Mouse (Mus musculus) olfactory bulb, adult 2 months (tissue): ENCODE measurements around the gene Wipf3. TPM values are rescaled to one million over a fixed set of nuclear protein-coding genes. Genes with fewer than 3 reads are reported as not detected.

Experiments
- H3K27ac ChIP-seq: fragments of 200-500 bp; 2 replicates; pipeline ENCODE4 v1.5.1; 2012; ENCODE audit warnings: low read depth, low read length; ENCODE audit not compliant: insufficient read depth
- H3K4me1 ChIP-seq: fragments of 200-500 bp; 2 replicates; pipeline ENCODE4 v1.6.1; 2012; ENCODE audit warnings: low read length; ENCODE audit not compliant: control insufficient read depth, insufficient read depth
- H3K4me3 ChIP-seq: fragments of 200-500 bp; 2 replicates; pipeline ENCODE4 v1.5.1; 2012; ENCODE audit warnings: mild to moderate bottlenecking, low read depth, low read length, moderate library complexity; ENCODE audit not compliant: insufficient read depth
- CTCF ChIP-seq: fragments of 200-500 bp; IDR thresholded peaks from 2 replicates; pipeline ENCODE4 v1.5.1; 2012; ENCODE audit warnings: low read depth, mild to moderate bottlenecking, low read length, moderate library complexity; ENCODE audit not compliant: insufficient read depth
- POLR2A ChIP-seq: fragments of 200-500 bp; IDR thresholded peaks from 2 replicates; pipeline ENCODE4 v1.6.1; 2012; ENCODE audit warnings: mild to moderate bottlenecking, low read depth, low read length, moderate library complexity; ENCODE audit not compliant: insufficient read depth
- WGBS: fragments of 180-500 bp; shearing (Covaris S2); methylation state at CpG from one replicate; pipeline ENCODE4 v1.1.7; 2018; 5-methylcytosine and 5-hydroxymethylcytosine counted together
- polyA plus RNA-seq: library from polyadenylated mRNA; stranded (reverse); fragments of >200 nt; gene quantifications from 2 replicates; pipeline ENCODE4 v1.2.4, GENCODE M21; 2012; ENCODE audit warnings: low replicate concordance; ENCODE audit not compliant: missing spikeins, insufficient read depth, insufficient read length

Wipf3 gene
- polyA plus RNA-seq, 1 experiment, result not detected

DNA sequence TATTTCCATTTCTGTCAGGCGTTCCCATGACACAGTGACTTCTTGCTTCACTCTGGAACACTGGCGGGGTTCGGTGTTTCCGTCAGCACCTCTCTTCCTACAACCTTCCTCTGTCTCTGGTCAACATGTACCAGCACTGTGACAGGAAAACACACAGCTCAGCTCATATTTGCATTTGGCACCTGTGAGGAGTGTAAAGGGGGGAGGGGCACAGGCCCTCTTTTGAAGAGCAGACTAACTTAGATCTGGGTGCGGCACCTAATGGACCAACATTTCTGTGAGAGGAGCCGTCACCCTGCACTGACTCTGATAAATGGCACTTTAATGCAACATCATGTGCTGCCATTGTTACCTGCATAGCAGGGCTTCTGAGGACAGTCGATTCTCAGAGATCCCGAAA, 4.2 kb upstream of the Wipf3 start:
- Histone ChIP-seq H3K27ac (no peak overlapping the region), H3K4me3 (no peak overlapping the region), H3K4me1 (peaks cover 4% of the 10 kb centered on the region; the same call in 1 of the 2 replicates)
- TF ChIP-seq CTCF, result no peak
- TF ChIP-seq POLR2A, result no peak
- 89% methylated on average over 8 of the region's 8 CpGs for WGBS

DNA sequence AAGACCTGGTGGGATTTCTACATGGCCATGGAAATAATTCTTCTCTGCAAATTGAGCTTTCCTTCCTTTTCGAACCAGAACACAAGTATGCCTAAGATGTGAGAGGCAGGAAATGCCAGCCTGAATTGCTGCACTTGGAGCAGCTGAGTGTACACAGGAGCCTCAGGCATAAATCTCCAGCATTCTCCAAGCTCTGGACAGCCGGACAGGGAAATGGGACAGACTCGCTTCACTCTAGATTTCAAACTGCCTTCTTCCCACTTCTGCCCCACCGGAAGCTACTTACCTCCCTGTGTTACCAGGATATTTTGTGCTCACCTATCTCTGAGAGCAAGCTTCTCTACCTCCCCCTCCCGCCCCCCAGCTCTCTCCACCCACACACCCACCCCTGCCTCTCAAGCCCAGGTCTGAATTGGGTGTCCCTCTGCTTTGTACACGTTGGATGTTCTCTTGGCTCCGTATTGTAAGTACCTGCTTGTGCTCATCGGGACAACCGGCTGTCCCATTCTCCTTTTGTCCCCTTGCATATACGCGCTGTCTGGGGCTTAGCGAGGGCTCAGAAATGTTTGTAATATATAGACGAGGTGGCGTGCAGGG, 455 bp upstream of the Wipf3 start:
- no peak for TF ChIP-seq POLR2A
- no peak for TF ChIP-seq CTCF
- H3K4me3 ChIP-seq, result peak overlapping the region; percentile 69
- peaks cover 6% of the 10 kb centered on the region for H3K4me1 ChIP-seq
- H3K27ac ChIP-seq, result peak overlapping the region; percentile 60; the same call in 1 of the 2 replicates
- WGBS, result 11% methylated on average over 14 of the region's 14 CpGs

DNA sequence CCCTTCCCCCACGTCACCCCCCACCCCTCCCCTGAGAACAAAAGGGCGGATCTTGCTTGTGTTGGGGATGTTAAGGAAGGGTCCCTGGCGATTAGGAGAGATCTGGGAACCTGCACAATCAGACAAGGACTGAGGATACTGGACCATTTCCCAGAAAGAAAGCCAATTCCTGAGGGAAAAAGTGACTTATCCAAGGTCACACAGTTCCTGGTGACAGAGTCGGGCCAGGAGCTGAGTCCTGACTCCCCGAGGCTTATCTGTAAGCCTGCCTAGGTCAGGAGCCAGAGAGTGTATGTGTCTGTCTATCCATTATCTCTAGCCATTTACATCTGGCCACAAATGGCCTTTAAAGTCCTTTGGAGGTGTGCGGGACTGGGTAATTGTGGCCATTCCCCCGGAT, 818 bp downstream of the Wipf3 start:
- H3K4me1 ChIP-seq, result peaks cover 13% of the 10 kb centered on the region
- H3K27ac ChIP-seq, result peak overlapping the region; percentile 60
- 35% methylated on average over 7 of the region's 7 CpGs for WGBS
- TF ChIP-seq POLR2A (no peak), CTCF (no peak)
- peak overlapping the region; percentile 69 for H3K4me3 ChIP-seq

DNA sequence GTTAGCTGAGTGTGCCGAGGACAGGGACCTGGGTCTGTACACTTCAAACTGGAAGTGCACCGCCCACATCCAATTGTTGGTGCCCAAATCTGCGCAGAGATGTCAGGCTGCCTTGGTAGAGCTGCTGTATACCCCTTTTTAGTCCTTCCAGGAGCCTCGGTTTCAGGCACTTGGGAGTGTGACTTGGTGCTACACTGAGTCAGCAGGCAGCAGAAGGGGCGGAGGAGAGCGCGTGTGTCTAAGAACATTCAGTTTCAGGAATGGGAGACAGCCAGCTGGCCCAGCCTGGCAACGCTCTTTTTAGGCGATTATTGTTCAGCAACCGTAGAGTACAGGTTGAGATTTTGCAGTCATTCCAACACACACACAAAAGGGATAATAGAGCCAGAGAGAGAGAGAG, 2.4 kb downstream of the Wipf3 start:
- Histone ChIP-seq H3K4me3 (peak overlapping the region; percentile 17), H3K27ac (peak overlapping the region; percentile 75), H3K4me1 (peaks cover 19% of the 10 kb centered on the region)
- WGBS, result 23% methylated on average over 10 of the region's 10 CpGs
- TF ChIP-seq CTCF, result no peak

DNA sequence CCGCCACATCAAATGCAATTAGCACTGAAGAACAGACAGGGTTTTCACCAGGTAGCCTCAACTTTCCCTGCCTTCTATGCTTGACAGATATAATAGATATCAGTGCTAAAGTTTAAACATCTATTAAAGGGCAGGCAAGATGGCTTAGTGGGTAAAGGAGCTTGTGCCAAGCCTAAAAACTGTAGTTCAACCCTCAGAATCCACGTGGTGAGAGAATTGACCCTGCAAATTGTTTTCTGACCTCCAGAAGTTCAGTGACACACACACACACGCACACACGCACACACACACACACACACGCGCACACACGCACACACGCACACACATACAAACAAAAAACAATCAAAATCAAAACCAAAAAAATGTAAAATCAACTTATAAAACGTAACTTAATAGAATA, 2.8 kb downstream of the Wipf3 start:
- TF ChIP-seq POLR2A (no peak), CTCF (no peak)
- Histone ChIP-seq H3K4me3 (no peak overlapping the region), H3K4me1 (peaks cover 23% of the 10 kb centered on the region), H3K27ac (peak overlapping the region; percentile 75)
- 77% methylated on average over 9 of the region's 9 CpGs for WGBS

DNA sequence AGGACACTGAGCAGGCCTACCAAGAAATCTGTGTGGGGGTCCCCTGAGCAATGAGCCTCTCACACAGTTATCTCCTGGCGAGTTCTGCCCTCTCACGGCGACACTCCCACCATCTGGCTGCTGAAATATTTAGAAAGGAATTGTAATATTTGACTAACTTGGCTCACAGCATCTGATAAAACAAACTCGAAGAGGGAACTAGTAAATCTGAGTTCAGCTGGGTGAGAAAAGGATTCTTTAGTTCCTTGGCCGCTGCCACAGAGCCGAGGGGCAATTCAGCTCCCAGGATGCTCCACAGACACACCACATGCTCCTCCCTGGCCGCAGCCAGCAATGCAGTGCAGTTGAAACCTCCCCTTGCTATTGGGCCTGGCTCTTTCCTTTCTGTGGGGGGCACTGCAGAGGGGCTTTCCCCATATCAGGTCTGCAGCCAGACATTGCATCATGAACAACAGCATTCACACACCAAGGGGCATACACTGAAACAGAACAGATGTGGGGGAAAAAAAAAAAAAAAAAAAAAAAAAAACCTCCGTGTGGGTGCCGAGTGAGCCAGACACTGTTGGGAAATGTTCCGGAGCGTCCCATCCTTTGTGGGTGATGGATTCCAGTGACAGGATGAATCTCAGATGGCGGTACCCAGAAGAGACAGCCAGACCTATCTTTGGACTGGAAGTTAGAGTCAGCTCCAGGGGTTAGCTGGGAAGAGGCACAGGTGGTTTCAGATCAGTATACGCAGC, 3.6 kb downstream of the Wipf3 start:
- peak overlapping the region; percentile 56 for H3K27ac ChIP-seq
- peak overlapping the region; percentile 35 for H3K4me3 ChIP-seq
- TF ChIP-seq POLR2A (no peak), CTCF (no peak)
- H3K4me1 ChIP-seq, result peaks cover 23% of the 10 kb centered on the region
- WGBS, result 44% methylated on average over 13 of the region's 13 CpGs

DNA sequence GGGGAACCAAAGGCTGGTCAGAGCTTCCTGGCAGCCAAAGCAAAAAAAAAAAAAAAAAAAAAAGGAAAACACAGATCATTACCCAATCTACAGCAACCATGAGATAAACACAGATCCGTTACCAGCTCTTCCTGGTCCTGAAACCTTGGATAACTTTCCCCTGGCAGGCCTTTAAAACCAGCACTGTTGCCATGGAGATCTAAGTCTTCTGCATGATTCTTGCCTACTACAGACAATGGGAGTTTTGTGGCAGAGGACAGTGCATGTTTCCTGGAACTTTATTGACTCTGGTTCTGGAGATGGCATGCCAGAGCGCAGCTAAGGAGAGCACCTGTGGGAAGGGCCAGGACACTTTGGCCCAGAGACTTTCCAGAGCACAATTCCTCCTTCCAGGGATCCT, 4.8 kb downstream of the Wipf3 start:
- Histone ChIP-seq H3K27ac (no peak overlapping the region), H3K4me1 (peaks cover 28% of the 10 kb centered on the region), H3K4me3 (no peak overlapping the region)
- WGBS, result 32% methylated on average over 2 of the region's 2 CpGs
- TF ChIP-seq POLR2A (no peak), CTCF (no peak)

DNA sequence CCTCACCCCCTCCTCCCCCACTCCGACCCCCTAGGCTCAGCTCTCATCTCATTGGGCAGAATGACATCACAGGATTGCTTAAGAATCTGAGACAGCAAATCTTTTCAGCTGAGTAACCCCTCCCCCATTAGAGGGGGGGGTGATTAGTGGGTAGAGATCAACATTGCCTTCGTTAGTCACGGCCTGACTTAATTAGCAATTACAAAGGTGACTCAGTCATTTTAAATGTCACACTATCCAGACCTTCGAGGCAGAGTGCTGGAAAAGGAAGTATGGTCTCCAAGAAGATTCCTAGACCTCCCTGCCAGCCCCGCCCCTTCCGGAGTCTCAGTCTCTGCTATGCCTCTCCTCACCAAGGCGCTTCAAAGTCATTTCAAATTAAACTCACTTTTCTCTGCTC, 6.3 kb downstream of the Wipf3 start:
- 23% methylated on average over 7 of the region's 7 CpGs for WGBS
- Histone ChIP-seq H3K4me1 (peaks cover 29% of the 10 kb centered on the region), H3K27ac (peak overlapping the region; percentile 49), H3K4me3 (no peak overlapping the region)
- TF ChIP-seq CTCF (no peak), POLR2A (no peak)

DNA sequence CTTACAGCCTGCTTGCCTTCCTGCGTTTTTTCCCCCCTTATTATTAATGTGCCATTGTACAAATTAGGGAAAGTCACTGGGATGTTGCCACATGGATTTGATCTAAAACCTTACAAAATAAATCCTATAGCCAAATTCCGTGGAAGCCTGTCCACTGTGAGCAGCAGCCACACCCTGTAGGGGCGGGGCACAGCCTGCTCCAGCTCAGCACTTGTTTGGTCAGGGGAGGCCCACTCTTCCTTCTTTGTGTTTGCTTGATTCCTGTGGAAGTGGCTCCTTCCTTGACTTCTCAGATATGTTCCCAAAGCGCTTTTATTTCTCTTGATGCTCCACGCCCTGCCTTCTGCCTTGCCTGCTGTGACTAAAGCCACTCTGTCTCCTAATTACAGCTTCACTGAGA, 6.9 kb downstream of the Wipf3 start:
- TF ChIP-seq CTCF (no peak), POLR2A (no peak)
- 54% methylated on average over 5 of the region's 5 CpGs for WGBS
- Histone ChIP-seq H3K27ac (peak overlapping the region; percentile 49), H3K4me1 (peaks cover 32% of the 10 kb centered on the region), H3K4me3 (no peak overlapping the region)
